Mouse (Mus musculus) forebrain, embryonic 16.5 days (tissue): Measurements from ENCODE around the gene Purb. TPM values are rescaled to one million over a fixed set of nuclear protein-coding genes. Genes with fewer than 3 reads are reported as not detected.

ENCODE experiments used
- ATAC-seq: fragments of 200-750 bp; cut with Nextera tagmentation; 2 replicates; pipeline ENCODE4 v1.8.0; 2017; ENCODE audit warnings: mild to moderate bottlenecking, moderate library complexity
- H3K27ac ChIP-seq: fragments of 300-500 bp; sonication (generic); 2 replicates; pipeline ENCODE4 v1.5.1; 2014; ENCODE audit warnings: low read length, control low read depth
- H3K27me3 ChIP-seq: fragments of 300-500 bp; sonication (generic); replicated peaks from 2 replicates; pipeline ENCODE4 v1.6.1; 2014; ENCODE audit warnings: low read length; ENCODE audit not compliant: control insufficient read depth, insufficient read depth
- H3K36me3 ChIP-seq: fragments of 300-500 bp; sonication (generic); 2 replicates; pipeline ENCODE4 v1.6.1; 2014; ENCODE audit not compliant: control insufficient read depth, insufficient read depth
- H3K4me1 ChIP-seq: fragments of 300-500 bp; sonication (generic); replicated peaks from 2 replicates; pipeline ENCODE4 v1.6.1; 2014; ENCODE audit warnings: low read length; ENCODE audit not compliant: control insufficient read depth, insufficient read depth
- H3K4me2 ChIP-seq: fragments of 300-500 bp; sonication (generic); 2 replicates; pipeline ENCODE4 v1.6.1; 2014; ENCODE audit warnings: mild to moderate bottlenecking, low read length, control low read depth
- H3K4me3 ChIP-seq: fragments of 300-500 bp; sonication (generic); replicated peaks from 2 replicates; pipeline ENCODE4 v1.5.1; 2014; ENCODE audit warnings: mild to moderate bottlenecking, low read length, control low read depth
- H3K9ac ChIP-seq: fragments of 300-500 bp; sonication (generic); replicated peaks from 2 replicates; pipeline ENCODE4 v1.6.1; 2014; ENCODE audit warnings: low read depth, low read length, control low read depth
- H3K9me3 ChIP-seq: fragments of 300-500 bp; sonication (generic); 2 replicates; pipeline ENCODE4 v1.6.1; 2016; ENCODE audit warnings: low read length; ENCODE audit not compliant: control insufficient read depth
- WGBS: fragments of 180-500 bp; shearing (Covaris S2); extraction: QIAGEN DNeasy Blood & Tissue Kit; methylation state at CpG from one replicate; pipeline ENCODE4 v1.1.7; 2014; 5-methylcytosine and 5-hydroxymethylcytosine counted together
- polyA plus RNA-seq: library from polyadenylated mRNA; unstranded; fragments of >200 nt; fragmentation: Nextera tagmentation; extraction: Ambion mirVana; gene quantifications from 2 replicates; pipeline ENCODE4 v1.2.1, GENCODE M21; 2015

The Purb gene
- polyA plus RNA-seq, 1 experiment from 2014 or later: 14.4 TPM

- no peaks in the 10 kb centered on the region for H3K9me3 ChIP-seq
- no peaks in the 10 kb centered on the region for H3K4me1 ChIP-seq
- no peaks in the 10 kb centered on the region for H3K27me3 ChIP-seq
- no peak overlapping the region for H3K4me2 ChIP-seq
- no peaks in the 10 kb centered on the region for H3K36me3 ChIP-seq
- WGBS: 50% methylated on average over 7 of the region's 7 CpGs
- no peak overlapping the region for H3K4me3 ChIP-seq
- no peak overlapping the region for H3K27ac ChIP-seq
- no peak overlapping the region for H3K9ac ChIP-seq
- ATAC-seq: no peak
Measured at GRCm38 (mm10) chr11:6514837-6515236, 39.1 kb upstream of the Purb start.

- ATAC-seq: no peak
- H3K27ac ChIP-seq: no peak overlapping the region
- H3K9me3 ChIP-seq: no peaks in the 10 kb centered on the region
- no peaks in the 10 kb centered on the region for H3K36me3 ChIP-seq
- H3K4me2 ChIP-seq: no peak overlapping the region
- WGBS: 39% methylated on average over 1 of the region's 1 CpGs
- no peaks in the 10 kb centered on the region for H3K4me1 ChIP-seq
- H3K27me3 ChIP-seq: no peaks in the 10 kb centered on the region
- no peak overlapping the region for H3K4me3 ChIP-seq
- no peak overlapping the region for H3K9ac ChIP-seq
Measured at GRCm38 (mm10) chr11:6508269-6508876, 32.7 kb upstream of the Purb start.

- H3K4me3 ChIP-seq: no peak overlapping the region
- ATAC-seq: no peak
- no peak overlapping the region for H3K27ac ChIP-seq
- 94% methylated on average over 9 of the region's 9 CpGs for WGBS
- no peaks in the 10 kb centered on the region for H3K9me3 ChIP-seq
- H3K9ac ChIP-seq: no peak overlapping the region
- no peak overlapping the region for H3K4me2 ChIP-seq
- H3K4me1 ChIP-seq: no peaks in the 10 kb centered on the region
- no peaks in the 10 kb centered on the region for H3K36me3 ChIP-seq
- H3K27me3 ChIP-seq: no peaks in the 10 kb centered on the region
Measured at GRCm38 (mm10) chr11:6506516-6506915, 30.8 kb upstream of the Purb start.

GRCm38 (mm10) chr11:6504689-6505088 lies 29.0 kb upstream of the Purb start:
- Histone ChIP-seq H3K4me2 (no peak overlapping the region), H3K4me1 (no peaks in the 10 kb centered on the region), H3K9me3 (no peaks in the 10 kb centered on the region), H3K9ac (no peak overlapping the region), H3K27me3 (no peaks in the 10 kb centered on the region), H3K27ac (no peak overlapping the region), H3K36me3 (no peaks in the 10 kb centered on the region), H3K4me3 (no peak overlapping the region)
- no peak for ATAC-seq
- 71% methylated on average over 6 of the region's 6 CpGs for WGBS

GRCm38 (mm10) chr11:6504226-6504625 lies 28.5 kb upstream of the Purb start:
- H3K4me1 ChIP-seq: no peaks in the 10 kb centered on the region
- H3K4me2 ChIP-seq: no peak overlapping the region
- ATAC-seq: no peak
- H3K27ac ChIP-seq: no peak overlapping the region
- no peak overlapping the region for H3K9ac ChIP-seq
- 73% methylated on average over 3 of the region's 3 CpGs for WGBS
- no peak overlapping the region for H3K4me3 ChIP-seq
- H3K27me3 ChIP-seq: no peaks in the 10 kb centered on the region
- no peaks in the 10 kb centered on the region for H3K9me3 ChIP-seq
- H3K36me3 ChIP-seq: no peaks in the 10 kb centered on the region

GRCm38 (mm10) chr11:6502506-6502905 lies 26.8 kb upstream of the Purb start:
- WGBS: 98% methylated on average over 2 of the region's 2 CpGs
- H3K36me3 ChIP-seq: no peaks in the 10 kb centered on the region
- no peaks in the 10 kb centered on the region for H3K27me3 ChIP-seq
- H3K4me1 ChIP-seq: no peaks in the 10 kb centered on the region
- no peak overlapping the region for H3K4me3 ChIP-seq
- no peaks in the 10 kb centered on the region for H3K9me3 ChIP-seq
- ATAC-seq: no peak
- H3K27ac ChIP-seq: no peak overlapping the region
- H3K4me2 ChIP-seq: no peak overlapping the region
- H3K9ac ChIP-seq: no peak overlapping the region

- WGBS: 84% methylated on average over 12 of the region's 12 CpGs
- Histone ChIP-seq H3K36me3 (no peaks in the 10 kb centered on the region), H3K27ac (no peak overlapping the region)
Measured at GRCm38 (mm10) chr11:6497311-6497948, 21.7 kb upstream of the Purb start.

GRCm38 (mm10) chr11:6489691-6490503 lies 14.2 kb upstream of the Purb start:
- Histone ChIP-seq H3K9me3 (no peaks in the 10 kb centered on the region), H3K9ac (no peak overlapping the region), H3K4me2 (no peak overlapping the region), H3K27ac (no peak overlapping the region), H3K4me3 (no peak overlapping the region), H3K36me3 (no peaks in the 10 kb centered on the region), H3K27me3 (no peaks in the 10 kb centered on the region), H3K4me1 (no peaks in the 10 kb centered on the region)
- ATAC-seq: no peak
- 62% methylated on average over 6 of the region's 6 CpGs for WGBS

More at GRCm38 (mm10) chr11:6497311-6497948, 21.7 kb upstream of the Purb start:
- ATAC-seq: no peak
- H3K9ac ChIP-seq: no peak overlapping the region
- no peaks in the 10 kb centered on the region for H3K4me1 ChIP-seq
- H3K4me2 ChIP-seq: no peak overlapping the region
- no peaks in the 10 kb centered on the region for H3K9me3 ChIP-seq
- H3K27me3 ChIP-seq: no peaks in the 10 kb centered on the region
- H3K4me3 ChIP-seq: no peak overlapping the region

GRCm38 (mm10) chr11:6489257-6489656 lies 13.5 kb upstream of the Purb start:
- Histone ChIP-seq H3K4me3 (no peak overlapping the region), H3K27me3 (no peaks in the 10 kb centered on the region), H3K9me3 (no peaks in the 10 kb centered on the region), H3K4me2 (no peak overlapping the region), H3K9ac (no peak overlapping the region), H3K27ac (no peak overlapping the region), H3K4me1 (no peaks in the 10 kb centered on the region), H3K36me3 (no peaks in the 10 kb centered on the region)
- ATAC-seq: no peak
- 82% methylated on average over 7 of the region's 7 CpGs for WGBS
